Mouse (Mus musculus): Measurements from ENCODE around the gene Dpf2. TPM values are rescaled to one million over a fixed set of nuclear protein-coding genes. Genes with fewer than 3 reads are reported as not detected.

Gene Dpf2
- total and polyA plus RNA-seq, 3 experiments: 25.0 to 115 (median 36.7) TPM

GRCm38 (mm10) chr19:5846557-5847305 lies 66.1 kb downstream of the Dpf2 start:
- dilution Hi-C loops (cut with MboI; ENCODE audit: extremely low pct_ligation_motif_present, extremely low pct_unique_long_range_greater_than_20kb, low sequenced_read_pairs) (no loop called here), in situ Hi-C loops (cut with MboI; ENCODE audit: low pct_ligation_motif_present, low pct_unique_long_range_greater_than_20kb, low sequenced_read_pairs) (loop anchor here (5.0 kb wide), 1 partner anchor 54 kb away; no protein-coding TSS in a partner anchor)
- H3K79me2 ChIP-seq (replicated peaks; ENCODE audit: control insufficient read depth, extremely low read depth, insufficient read depth, poor library complexity, severe bottlenecking): peaks cover 39% of the 10 kb centered on the region
- H3K27ac ChIP-seq (ENCODE audit: insufficient read depth, low read depth): peak overlapping the region; percentile 96
- peak overlapping the region; percentile 35 to 59 (median 49) for H3K4me3 ChIP-seq (replicated peaks in 1 of 3; ENCODE audit: low read depth in 2 of 3, low read length in 2 of 3, poor library complexity in 1 of 3)
- peaks cover 14 to 25% of the 10 kb centered on the region in 2 experiments for H3K36me3 ChIP-seq (replicated peaks in 1 of 2; ENCODE audit: control insufficient read depth in 1 of 2, insufficient read depth in 1 of 2, low read length in 1 of 2)
- H3K4me1 ChIP-seq (ENCODE audit: control insufficient read depth in 1 of 2, insufficient read depth in 2 of 2): peaks cover 2 to 45% of the 10 kb centered on the region in 2 experiments; a peak in 3 of 4 replicates
- H3K27me3 ChIP-seq (replicated peaks): no peaks in the 10 kb centered on the region
- H3K9me3 ChIP-seq (replicated peaks; ENCODE audit: low read length): no peaks in the 10 kb centered on the region
- peak overlapping the region; percentile 89 for H3K9ac ChIP-seq (ENCODE audit: insufficient read depth, low read depth)
- H3K4me2 ChIP-seq (ENCODE audit: insufficient read depth, low read depth, poor library complexity, severe bottlenecking): peak overlapping the region; percentile 59
- 0 out of 2 replicates have a peak, but pooled peaks have one; percentile 49 for TF ChIP-seq MEF2A (IDR thresholded peaks at IDR 0.05; ENCODE audit: borderline replicate concordance, low read depth, low read length)
- TF ChIP-seq JUN (IDR thresholded peaks at IDR 0.05; ENCODE audit: insufficient read depth, low read depth, low read length): no peak
- TF ChIP-seq GABPA (IDR thresholded peaks at IDR 0.05; ENCODE audit: insufficient replicate concordance, low read depth, low read length): no peak
- TF ChIP-seq MAFK (IDR thresholded peaks at IDR 0.05; ENCODE audit: insufficient replicate concordance, low read length): no peak; the same call in 1 of the 2 replicates
- TF ChIP-seq ZMIZ1 (IDR thresholded peaks at IDR 0.05; ENCODE audit: low read depth, low read length): peak; percentile 36
- TF ChIP-seq ZC3H11A (IDR thresholded peaks at IDR 0.05; ENCODE audit: low read depth, low read length): no peak
- TF ChIP-seq ZKSCAN1 (IDR thresholded peaks at IDR 0.05; ENCODE audit: borderline replicate concordance, low read depth, low read length): no peak
- TF ChIP-seq HCFC1 (IDR thresholded peaks at IDR 0.05; ENCODE audit: low read depth, low read length): peak; percentile 29
- TF ChIP-seq PAX5 (IDR thresholded peaks at IDR 0.05; ENCODE audit: low read length): no peak
- TF ChIP-seq NELFE (IDR thresholded peaks at IDR 0.05; ENCODE audit: low read depth, low read length): no peak; the same call in 1 of the 2 replicates
- TF ChIP-seq CHD1 (IDR thresholded peaks at IDR 0.05; ENCODE audit: low read depth, low read length): peak; percentile 98
- 0 out of 2 replicates have a peak, but pooled peaks have one; percentile 22 for TF ChIP-seq UBTF (IDR thresholded peaks at IDR 0.05; ENCODE audit: low read depth, low read length)
- no peak for TF ChIP-seq KAT2A (IDR thresholded peaks at IDR 0.05; ENCODE audit: insufficient replicate concordance, low read length)
- peak; percentile 55; the same call in 1 of the 2 replicates for TF ChIP-seq POLR2A (IDR thresholded peaks at IDR 0.05; ENCODE audit: low read depth, low read length)
- TF ChIP-seq IRF4 (IDR thresholded peaks at IDR 0.05; ENCODE audit: low read depth, low read length): peak; percentile 71; the same call in 1 of the 2 replicates
- peak; percentile 81 for TF ChIP-seq TCF12 (IDR thresholded peaks at IDR 0.05; ENCODE audit: low read depth, low read length)
- peak; percentile 41 for TF ChIP-seq USF2 (conservative IDR thresholded peaks at IDR 0.05; ENCODE audit: low read depth, low read length)
- TF ChIP-seq POLR2AphosphoS2 (IDR thresholded peaks at IDR 0.05; ENCODE audit: low read depth, low read length): no peak
- TF ChIP-seq E2F4 (IDR thresholded peaks at IDR 0.05; ENCODE audit: insufficient replicate concordance, low read depth, low read length): no peak
- TF ChIP-seq TBP (conservative IDR thresholded peaks at IDR 0.05; ENCODE audit: low read depth, low read length): peak; percentile 53; the same call in 1 of the 2 replicates
- no peak; the same call in 1 of the 2 replicates for TF ChIP-seq MAX (IDR thresholded peaks at IDR 0.05; ENCODE audit: low read length)
- peak; percentile 71; the same call in 1 of the 2 replicates for TF ChIP-seq MXI1 (IDR thresholded peaks at IDR 0.05; ENCODE audit: low read depth, low read length)
- peak; percentile 76 for TF ChIP-seq ELF1 (IDR thresholded peaks at IDR 0.05; ENCODE audit: low read depth, low read length)
- TF ChIP-seq MAZ (IDR thresholded peaks at IDR 0.05; ENCODE audit: low read depth, low read length): peak; percentile 80
- TF ChIP-seq USF1 (IDR thresholded peaks at IDR 0.05; ENCODE audit: low read depth, low read length): peak; percentile 74
- peak; percentile 72; the same call in 1 of the 2 replicates for TF ChIP-seq SIN3A (IDR thresholded peaks at IDR 0.05; ENCODE audit: low read length)
- TF ChIP-seq SMC3 (IDR thresholded peaks at IDR 0.05; ENCODE audit: low read depth, low read length): no peak
- TF ChIP-seq CHD2 (IDR thresholded peaks at IDR 0.05; ENCODE audit: low read length): 0 out of 2 replicates have a peak, but pooled peaks have one; percentile 48
- no peak for TF ChIP-seq NRF1 (IDR thresholded peaks at IDR 0.05; ENCODE audit: low read depth, low read length)
- no peak for TF ChIP-seq ZNF384 (IDR thresholded peaks at IDR 0.05; ENCODE audit: low read depth, low read length)
- no peak for TF ChIP-seq CTCF (conservative IDR thresholded peaks at IDR 0.05 in 1 of 2, IDR thresholded peaks at IDR 0.05 in 1 of 2; ENCODE audit: low read depth in 2 of 2, low read length in 2 of 2)
- TF ChIP-seq BHLHE40 (IDR thresholded peaks at IDR 0.05; ENCODE audit: low read depth, low read length): peak; percentile 98
- peak; percentile 89 for TF ChIP-seq ETS1 (conservative IDR thresholded peaks at IDR 0.05; ENCODE audit: low read depth, low read length)
- no peak for TF ChIP-seq RAD21 (IDR thresholded peaks at IDR 0.05; ENCODE audit: low read depth, low read length)
- TF ChIP-seq JUND (conservative IDR thresholded peaks at IDR 0.05; ENCODE audit: low read depth, low read length): no peak
- peak; percentile 57 for TF ChIP-seq EP300 (IDR thresholded peaks at IDR 0.05; ENCODE audit: low read length)
- peak; percentile 66; the same call in 1 of the 2 replicates for TF ChIP-seq MYC (IDR thresholded peaks at IDR 0.05; ENCODE audit: low read depth, low read length)
- DNase-seq (ENCODE audit: extremely low read depth): peak; percentile 86

Measured in CH12.LX (cell line).